Mouse (Mus musculus): ENCODE measurements around the gene Mtcl1.

DNA sequence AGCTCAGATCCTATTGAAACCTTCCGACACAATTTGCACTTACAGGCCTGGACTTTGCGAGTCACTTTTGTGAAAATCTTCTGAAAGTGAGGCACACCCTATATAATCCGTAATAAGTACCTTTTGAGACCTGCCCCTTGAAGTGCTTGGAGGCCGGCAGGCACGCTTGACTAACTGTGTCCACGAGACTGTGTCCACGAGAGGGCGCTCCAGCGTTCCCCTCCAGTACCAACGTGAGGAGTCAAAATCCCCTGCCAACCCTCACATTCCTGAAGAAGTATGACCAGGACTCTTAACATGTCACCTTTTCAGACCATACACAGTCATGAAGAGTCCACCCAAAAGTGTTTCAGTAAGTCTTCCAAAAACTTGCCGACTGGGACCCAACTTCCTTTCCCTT, 1.6 kb upstream of the Mtcl1 start:
- TF ChIP-seq POLR2A (IDR thresholded peaks at IDR 0.05; ENCODE audit: insufficient read depth, low read length) (no peak), CTCF (IDR thresholded peaks at IDR 0.05; ENCODE audit: low read depth, low read length) (peak; percentile 96), EP300 (IDR thresholded peaks at IDR 0.05; ENCODE audit: insufficient read depth, low read depth, low read length) (0 out of 2 replicates have a peak, but pooled peaks have one; percentile 39)

Data from ES-Bruce4 (cell line).